Mouse (Mus musculus) liver, adult (tissue): ENCODE data around the gene CK137956.

Experiments used
- GATA4 ChIP-seq: IDR thresholded peaks from 2 replicates; pipeline ENCODE4 v1.6.1; 2014; ENCODE audit warnings: mild to moderate bottlenecking, low read length; ENCODE audit not compliant: insufficient replicate concordance

CK137956 gene

DNA sequence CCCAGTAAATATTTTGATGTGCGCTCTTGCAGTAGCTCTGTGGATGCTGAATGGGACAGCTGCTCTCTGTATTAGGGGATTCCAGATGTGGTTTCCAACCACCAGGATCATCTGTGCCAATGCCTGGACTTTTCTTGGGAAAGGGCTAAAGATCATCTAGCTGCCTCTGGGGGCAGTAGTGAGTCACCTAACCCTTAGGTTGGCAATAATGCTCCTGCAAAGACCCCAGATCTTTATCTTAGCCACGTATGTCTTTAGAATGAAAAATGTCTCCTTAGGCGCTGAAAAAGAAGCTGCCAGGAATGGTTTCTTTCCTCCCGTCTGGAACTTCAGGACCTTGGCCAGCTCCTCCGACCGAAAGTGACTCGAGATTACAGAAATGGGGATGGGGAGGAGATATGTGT is 731 bp downstream of the CK137956 start:
- TF ChIP-seq GATA4: no peak

DNA sequence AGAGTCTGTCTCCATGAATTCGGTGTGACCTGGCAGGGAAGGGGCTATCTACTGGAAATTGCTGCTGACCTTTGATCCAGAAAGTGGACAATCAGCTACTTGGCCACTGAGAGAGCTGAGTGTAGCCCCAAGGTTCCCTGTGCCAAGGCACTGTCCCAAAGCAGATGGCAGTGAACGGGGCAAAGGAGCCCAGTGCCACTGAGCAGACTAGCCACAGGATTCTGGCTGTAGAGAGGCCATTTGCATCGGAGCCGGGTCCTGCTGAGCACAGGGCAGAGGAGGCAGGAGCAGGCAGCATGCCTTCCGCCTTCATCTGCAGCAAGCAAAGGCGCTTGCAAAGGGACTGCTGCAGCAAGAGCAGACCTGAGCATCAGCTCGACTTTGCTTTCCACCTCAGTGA is 1.6 kb downstream of the CK137956 start:
- no peak for TF ChIP-seq GATA4

GRCm38 (mm10) chr4:127953006-127953710 is 17.6 kb downstream of the CK137956 start:
- no peak for TF ChIP-seq GATA4

DNA sequence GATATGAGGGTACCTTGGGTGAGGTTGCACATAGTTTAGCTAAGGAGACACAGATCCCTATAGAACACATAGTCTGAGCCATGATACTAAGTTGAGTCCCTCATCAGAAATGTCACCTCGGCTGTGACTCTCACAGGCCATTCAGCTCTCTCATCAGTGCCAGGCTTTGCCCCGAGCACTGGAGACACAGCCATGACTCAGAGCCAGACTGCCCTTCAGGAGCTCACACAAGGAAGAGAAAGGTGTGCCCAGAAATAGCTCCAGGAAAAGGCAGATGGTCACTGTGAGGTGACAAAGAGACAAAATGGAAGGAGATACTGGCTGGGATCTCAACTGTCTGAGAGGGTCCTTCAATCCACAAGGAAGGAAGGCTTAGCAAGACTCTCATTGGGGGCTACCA is 23.1 kb downstream of the CK137956 start:
- TF ChIP-seq GATA4: no peak

DNA sequence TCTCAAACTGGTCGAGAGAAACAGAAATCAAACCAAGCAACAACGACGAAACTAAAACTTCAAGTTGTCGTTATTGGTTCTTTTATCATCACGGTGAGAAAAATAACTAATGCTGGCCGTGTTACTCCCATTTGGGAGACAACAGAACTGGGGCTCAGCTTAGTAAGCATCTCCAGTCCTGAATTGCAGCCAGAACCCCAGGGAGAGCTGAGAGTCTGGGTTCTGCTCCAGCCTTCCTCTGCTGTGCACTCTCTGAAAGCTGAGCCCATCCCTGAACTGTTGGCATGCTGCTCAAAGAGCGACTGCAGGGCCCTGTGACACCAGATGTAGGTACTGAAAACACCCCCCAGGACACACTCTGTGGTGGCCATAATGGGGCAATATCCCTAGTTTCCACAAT is 33.3 kb downstream of the CK137956 start:
- TF ChIP-seq GATA4: no peak

GRCm38 (mm10) chr4:127935369-127935768 is 35.4 kb downstream of the CK137956 start:
- TF ChIP-seq GATA4: no peak

DNA sequence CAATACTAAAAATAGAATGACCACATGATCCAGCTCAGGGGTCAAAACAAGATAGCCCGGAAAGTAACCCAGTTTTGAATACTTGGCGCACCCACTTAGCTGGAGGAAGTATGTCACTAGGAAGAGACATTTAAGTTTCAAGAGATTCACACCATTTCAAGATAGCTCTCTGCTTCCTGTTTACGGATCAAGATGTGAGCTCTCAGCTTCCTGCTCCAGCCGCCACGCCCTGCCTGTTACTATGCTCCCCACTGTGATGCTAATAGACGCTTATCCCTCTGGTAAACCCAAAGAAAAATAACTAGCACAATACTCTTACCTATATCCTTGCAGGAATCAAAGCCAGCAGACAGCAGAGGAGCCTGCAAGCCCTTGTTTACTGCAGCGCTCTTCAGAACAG is 57.2 kb downstream of the CK137956 start:
- TF ChIP-seq GATA4: no peak

GRCm38 (mm10) chr4:127907151-127907550 is 63.6 kb downstream of the CK137956 start:
- TF ChIP-seq GATA4: no peak

- no peak for TF ChIP-seq GATA4
These were observed 66.8 kb downstream of the CK137956 start for GRCm38 (mm10) chr4:127903954-127904353.

DNA sequence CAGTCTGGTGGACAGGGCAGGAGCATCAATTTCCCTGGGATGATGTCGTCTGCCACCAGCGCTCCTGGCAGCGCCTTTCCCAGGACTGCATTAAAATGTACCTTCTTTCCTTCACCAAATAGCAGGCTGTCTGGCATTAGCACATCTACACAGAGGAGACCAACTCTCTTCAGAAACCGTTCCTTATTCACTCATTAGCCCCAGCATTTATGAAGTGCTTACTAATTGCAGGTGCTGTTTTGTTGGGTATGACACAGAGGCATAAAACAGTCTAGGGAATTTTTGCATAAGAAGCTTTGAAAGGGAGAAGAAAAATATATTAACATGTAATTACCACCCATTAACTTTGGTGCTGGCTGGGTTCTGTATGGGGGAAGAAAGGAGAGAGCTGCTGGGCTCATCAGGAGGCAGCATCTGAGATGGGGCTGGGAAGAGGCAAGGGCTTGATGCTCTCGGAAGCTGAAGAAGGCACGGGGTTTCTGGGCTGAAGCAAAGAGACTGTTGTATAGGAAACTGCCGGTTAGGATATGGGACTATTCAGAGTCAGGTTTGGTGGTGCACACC is 69.8 kb downstream of the CK137956 start:
- no peak for TF ChIP-seq GATA4

DNA sequence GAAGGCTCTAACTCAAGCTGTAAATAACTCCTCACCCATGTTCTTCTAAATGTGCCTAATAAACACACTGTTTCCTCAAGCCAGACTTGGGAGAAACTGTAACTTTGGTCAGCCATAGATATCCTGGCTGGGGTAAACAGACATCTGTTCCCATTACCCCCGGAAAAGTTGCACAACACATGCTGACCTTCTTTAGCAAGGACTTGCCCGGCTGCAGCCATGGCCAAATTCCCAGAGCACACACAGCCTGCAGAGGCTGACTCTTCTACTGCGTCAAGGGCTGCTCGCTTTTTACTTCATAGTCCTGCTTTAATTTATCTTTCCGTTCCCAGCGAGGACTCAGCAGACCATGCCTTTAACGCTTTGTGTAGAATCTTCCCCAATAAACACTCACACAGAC is 81.7 kb downstream of the CK137956 start:
- TF ChIP-seq GATA4: no peak

DNA sequence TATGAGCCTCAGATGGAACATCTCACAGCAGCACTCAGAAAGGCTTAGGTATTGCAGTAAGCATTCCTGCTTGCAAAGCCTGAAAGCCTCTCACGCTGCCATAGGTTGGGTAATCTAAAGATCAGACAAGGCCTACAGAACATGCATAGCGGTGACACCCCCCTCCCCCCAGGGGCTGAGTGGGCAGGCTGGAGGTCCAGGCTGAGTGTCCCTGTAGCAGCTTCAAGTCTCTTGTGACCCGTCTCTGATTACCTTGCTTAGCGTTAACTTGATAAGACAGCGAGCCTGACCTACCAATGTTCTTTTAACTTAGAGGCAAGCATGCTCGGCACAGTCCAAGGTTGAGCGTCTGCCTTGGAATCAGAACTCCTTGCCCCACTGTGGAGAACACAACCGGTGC is 91.8 kb downstream of the CK137956 start:
- TF ChIP-seq GATA4: no peak
